Mouse (Mus musculus): ENCODE measurements at regions not wholly inside any gene's neighbourhood (a gene's known extent, or its start where the extent isn't known, plus 50 kb on each side); places are given as distances from the start of the nearest gene placed in this dataset.

GRCm38 (mm10) chr2:178712391-178712892, 282.1 kb downstream of the Cdh26 start:
- no peak for DNase-seq (ENCODE audit: low spot score in 2 of 2)
- TF ChIP-seq CTCF (conservative IDR thresholded peaks at IDR 0.05): no peak
- Histone ChIP-seq H3K27ac (no peak overlapping the region), H3K4me3 (no peak overlapping the region)

GRCm38 (mm10) chr2:178715500-178716245, 285.3 kb downstream of the Cdh26 start:
- DNase-seq (ENCODE audit: low spot score in 2 of 2): no peak
- H3K4me3 ChIP-seq: no peak overlapping the region
- no peak overlapping the region for H3K27ac ChIP-seq
- no peak for TF ChIP-seq CTCF (conservative IDR thresholded peaks at IDR 0.05)

GRCm38 (mm10) chr2:178718048-178718447, 287.7 kb downstream of the Cdh26 start:
- H3K27ac ChIP-seq: no peak overlapping the region
- DNase-seq (ENCODE audit: low spot score in 2 of 2): no peak
- no peak overlapping the region for H3K4me3 ChIP-seq
- TF ChIP-seq CTCF (conservative IDR thresholded peaks at IDR 0.05): no peak

GRCm38 (mm10) chr2:178723455-178723854, 293.1 kb downstream of the Cdh26 start:
- Histone ChIP-seq H3K4me3 (no peak overlapping the region), H3K27ac (no peak overlapping the region)
- no peak for DNase-seq (ENCODE audit: low spot score in 2 of 2)
- TF ChIP-seq CTCF (conservative IDR thresholded peaks at IDR 0.05): no peak

GRCm38 (mm10) chr2:178724228-178724627, 293.9 kb downstream of the Cdh26 start:
- peak; percentile 60 for TF ChIP-seq CTCF (conservative IDR thresholded peaks at IDR 0.05)
- H3K4me3 ChIP-seq: no peak overlapping the region
- no peak for DNase-seq (ENCODE audit: low spot score in 2 of 2)
- no peak overlapping the region for H3K27ac ChIP-seq

GRCm38 (mm10) chr2:178727930-178728793, 297.8 kb downstream of the Cdh26 start:
- no peak for DNase-seq (ENCODE audit: low spot score in 2 of 2)
- Histone ChIP-seq H3K4me3 (no peak overlapping the region), H3K27ac (no peak overlapping the region)
- no peak; the same call in 1 of the 2 replicates for TF ChIP-seq CTCF (conservative IDR thresholded peaks at IDR 0.05)

- no peak for TF ChIP-seq CTCF (conservative IDR thresholded peaks at IDR 0.05)
- no peak overlapping the region for H3K4me3 ChIP-seq
- no peak for DNase-seq (ENCODE audit: low spot score in 2 of 2)
- H3K27ac ChIP-seq: no peak overlapping the region
These were observed 298.4 kb downstream of the Cdh26 start for GRCm38 (mm10) chr2:178728794-178729120.

- H3K27ac ChIP-seq: no peak overlapping the region
- no peak overlapping the region for H3K4me3 ChIP-seq
- TF ChIP-seq CTCF (conservative IDR thresholded peaks at IDR 0.05): no peak
- no peak for DNase-seq (ENCODE audit: low spot score in 2 of 2)
These were observed 304.8 kb downstream of the Cdh26 start for GRCm38 (mm10) chr2:178735099-178735498.

- Histone ChIP-seq H3K27ac (no peak overlapping the region), H3K4me3 (no peak overlapping the region)
- no peak for DNase-seq (ENCODE audit: low spot score in 2 of 2)
- TF ChIP-seq CTCF (conservative IDR thresholded peaks at IDR 0.05): peak; percentile 61
These were observed 314.3 kb downstream of the Cdh26 start for GRCm38 (mm10) chr2:178744617-178745016.

- DNase-seq (ENCODE audit: low spot score in 2 of 2): no peak
- no peak overlapping the region for H3K4me3 ChIP-seq
- no peak overlapping the region for H3K27ac ChIP-seq
- no peak for TF ChIP-seq CTCF (conservative IDR thresholded peaks at IDR 0.05)
These were observed 315.1 kb downstream of the Cdh26 start for GRCm38 (mm10) chr2:178745296-178746015.

- DNase-seq (ENCODE audit: low spot score in 2 of 2): no peak
- TF ChIP-seq CTCF (conservative IDR thresholded peaks at IDR 0.05): peak; percentile 73
- Histone ChIP-seq H3K27ac (no peak overlapping the region), H3K4me3 (no peak overlapping the region)
These were observed 320.9 kb downstream of the Cdh26 start for GRCm38 (mm10) chr2:178751247-178751646.

GRCm38 (mm10) chr2:178758366-178758765, 328.0 kb downstream of the Cdh26 start:
- no peak overlapping the region for H3K27ac ChIP-seq
- H3K4me3 ChIP-seq: no peak overlapping the region
- DNase-seq (ENCODE audit: low spot score in 2 of 2): peak; percentile 32 to 83
- peak; percentile 96 for TF ChIP-seq CTCF (conservative IDR thresholded peaks at IDR 0.05)

GRCm38 (mm10) chr2:178768526-178768925, 338.2 kb downstream of the Cdh26 start:
- no peak overlapping the region for H3K27ac ChIP-seq
- no peak for DNase-seq (ENCODE audit: low spot score in 2 of 2)
- TF ChIP-seq CTCF (conservative IDR thresholded peaks at IDR 0.05): no peak
- H3K4me3 ChIP-seq: no peak overlapping the region
